Mouse (Mus musculus) embryonic fibroblast, embryonic 13.5 days (primary cell): ENCODE measurements around the gene Rab11a. TPM values are rescaled to one million over a fixed set of nuclear protein-coding genes. Genes with fewer than 3 reads are reported as not detected.

ENCODE experiments used
- H3K27ac ChIP-seq: 2 replicates; pipeline ENCODE4 v1.5.1; 2012; ENCODE audit warnings: low read length, control low read depth, inconsistent platforms; ENCODE audit not compliant: insufficient read depth
- H3K4me1 ChIP-seq: 2 replicates; pipeline ENCODE4 v1.6.1; 2011; ENCODE audit warnings: low read length; ENCODE audit not compliant: control insufficient read depth, insufficient read depth
- H3K4me3 ChIP-seq: 2 replicates; pipeline ENCODE4 v1.5.1; 2011; ENCODE audit warnings: mild to moderate bottlenecking, control low read depth, low read length; ENCODE audit not compliant: insufficient read depth
- CTCF ChIP-seq: IDR thresholded peaks from 2 replicates; pipeline ENCODE4 v1.5.1; 2011; ENCODE audit warnings: mild to moderate bottlenecking, control low read depth, low read length, moderate library complexity, borderline replicate concordance; ENCODE audit not compliant: insufficient read depth
- POLR2A ChIP-seq: IDR thresholded peaks from 2 replicates; pipeline ENCODE4 v1.6.1; 2011; ENCODE audit warnings: low read depth, mild to moderate bottlenecking, control low read depth, low read length, moderate library complexity
- polyA plus RNA-seq: library from polyadenylated mRNA; stranded (reverse); fragments of >200 nt; gene quantifications from 2 replicates; pipeline ENCODE4 v1.2.4, GENCODE M21; 2011; ENCODE audit warnings: low read depth; ENCODE audit not compliant: missing spikeins, insufficient read length

The Rab11a gene
- polyA plus RNA-seq, 1 experiment = 318 TPM

- Histone ChIP-seq H3K27ac (peak overlapping the region; percentile 26; the same call in 1 of the 2 replicates), H3K4me1 (peaks cover 26% of the 10 kb centered on the region), H3K4me3 (no peak overlapping the region)
- no peak for TF ChIP-seq POLR2A
Observed at GRCm38 (mm10) chr9:64704073-64704840, 33.3 kb downstream of the Rab11a start.

- Histone ChIP-seq H3K4me1 (peaks cover 26% of the 10 kb centered on the region), H3K4me3 (no peak overlapping the region), H3K27ac (peak overlapping the region; percentile 26; the same call in 1 of the 2 replicates)
- TF ChIP-seq POLR2A (no peak), CTCF (no peak)
Observed at GRCm38 (mm10) chr9:64703420-64703965, 34.1 kb downstream of the Rab11a start.

GRCm38 (mm10) chr9:64702937-64703336 lies 34.6 kb downstream of the Rab11a start:
- peak overlapping the region; percentile 81; the same call in 1 of the 2 replicates for H3K27ac ChIP-seq
- TF ChIP-seq CTCF = no peak
- TF ChIP-seq POLR2A = no peak
- no peak overlapping the region for H3K4me3 ChIP-seq

GRCm38 (mm10) chr9:64702391-64702790 lies 35.2 kb downstream of the Rab11a start:
- TF ChIP-seq CTCF (no peak), POLR2A (no peak)
- peaks cover 26% of the 10 kb centered on the region for H3K4me1 ChIP-seq

More at GRCm38 (mm10) chr9:64702937-64703336, 34.6 kb downstream of the Rab11a start:
- H3K4me1 ChIP-seq = peaks cover 26% of the 10 kb centered on the region

GRCm38 (mm10) chr9:64701651-64702050 lies 35.9 kb downstream of the Rab11a start:
- Histone ChIP-seq H3K27ac (peak overlapping the region; percentile 81), H3K4me1 (peaks cover 26% of the 10 kb centered on the region), H3K4me3 (no peak overlapping the region)
- TF ChIP-seq POLR2A = no peak
- TF ChIP-seq CTCF = no peak

More at GRCm38 (mm10) chr9:64702391-64702790, 35.2 kb downstream of the Rab11a start:
- Histone ChIP-seq H3K27ac (peak overlapping the region; percentile 81), H3K4me3 (no peak overlapping the region)

GRCm38 (mm10) chr9:64700451-64701311 lies 36.9 kb downstream of the Rab11a start:
- peak overlapping the region; percentile 81 for H3K27ac ChIP-seq
- H3K4me1 ChIP-seq = peaks cover 26% of the 10 kb centered on the region
- TF ChIP-seq CTCF = no peak
- H3K4me3 ChIP-seq = no peak overlapping the region

GRCm38 (mm10) chr9:64698586-64698985 lies 39.0 kb downstream of the Rab11a start:
- TF ChIP-seq CTCF (no peak), POLR2A (no peak)

GRCm38 (mm10) chr9:64697677-64698076 lies 39.9 kb downstream of the Rab11a start:
- Histone ChIP-seq H3K27ac (no peak overlapping the region), H3K4me3 (no peak overlapping the region)
- no peak for TF ChIP-seq POLR2A
- TF ChIP-seq CTCF = no peak

More at GRCm38 (mm10) chr9:64698586-64698985, 39.0 kb downstream of the Rab11a start:
- Histone ChIP-seq H3K27ac (no peak overlapping the region), H3K4me3 (no peak overlapping the region), H3K4me1 (peaks cover 21% of the 10 kb centered on the region)

GRCm38 (mm10) chr9:64697006-64697405 lies 40.6 kb downstream of the Rab11a start:
- no peak overlapping the region for H3K4me3 ChIP-seq
- H3K27ac ChIP-seq = peak overlapping the region; percentile 27; the same call in 1 of the 2 replicates
- TF ChIP-seq POLR2A = no peak
- no peak for TF ChIP-seq CTCF
- H3K4me1 ChIP-seq = peaks cover 10% of the 10 kb centered on the region

More at GRCm38 (mm10) chr9:64697677-64698076, 39.9 kb downstream of the Rab11a start:
- peaks cover 16% of the 10 kb centered on the region for H3K4me1 ChIP-seq
